Mouse (Mus musculus) retina, adult 2 months (tissue): ENCODE data around the gene Tuft1.

Experiments
- DNase-seq: peaks from one replicate; pipeline ENCODE4 v3.0.0-alpha.2; 2012; ENCODE audit warnings: low read depth, low spot score

Gene Tuft1

DNA sequence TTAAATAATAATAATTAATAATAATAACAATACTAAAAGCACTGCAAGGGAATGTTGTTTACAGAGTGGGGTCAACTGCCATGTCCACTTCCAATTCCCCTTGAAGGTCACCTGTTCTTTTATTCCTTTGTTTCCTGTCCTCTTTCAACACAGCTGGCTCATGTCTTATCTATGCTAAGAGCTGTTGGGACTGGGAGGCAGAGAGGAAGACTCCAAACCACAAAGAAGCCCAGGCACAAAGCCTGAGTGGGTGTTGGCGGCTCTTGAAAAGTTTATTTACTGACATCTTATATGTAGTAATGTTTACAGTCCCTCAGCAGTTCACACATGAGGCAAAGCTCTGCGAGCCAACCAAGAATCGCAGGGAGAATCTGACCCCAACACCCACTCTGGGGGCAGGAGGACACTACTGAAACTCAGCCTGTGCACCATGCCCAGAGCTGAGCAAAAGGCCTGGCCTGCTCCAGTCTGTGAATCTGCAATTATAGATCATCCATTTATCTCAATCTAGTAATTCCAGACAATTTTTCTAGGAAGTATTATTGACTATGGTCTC, 61.4 kb downstream of the Tuft1 start:
- DNase-seq = no peak

DNA sequence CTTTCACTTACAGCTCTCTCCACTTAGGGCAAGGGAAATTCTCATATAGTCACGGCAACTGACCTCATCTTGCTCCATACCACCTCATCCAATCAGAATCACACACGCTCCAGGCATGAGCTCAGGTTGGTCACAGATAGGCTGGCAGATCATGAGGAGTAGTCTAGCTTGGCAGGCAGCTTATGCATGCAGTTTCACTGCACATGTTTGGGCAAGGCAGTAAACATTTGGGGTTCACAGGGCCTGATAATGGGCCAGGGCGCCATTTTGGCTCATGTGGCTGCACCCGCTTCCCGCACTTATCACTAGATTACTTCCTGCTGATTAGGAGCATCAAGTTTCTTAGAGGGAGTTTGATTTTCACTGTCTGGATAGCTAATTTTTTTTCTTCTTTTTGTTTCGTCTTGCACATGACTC, 62.8 kb downstream of the Tuft1 start:
- DNase-seq = no peak

DNA sequence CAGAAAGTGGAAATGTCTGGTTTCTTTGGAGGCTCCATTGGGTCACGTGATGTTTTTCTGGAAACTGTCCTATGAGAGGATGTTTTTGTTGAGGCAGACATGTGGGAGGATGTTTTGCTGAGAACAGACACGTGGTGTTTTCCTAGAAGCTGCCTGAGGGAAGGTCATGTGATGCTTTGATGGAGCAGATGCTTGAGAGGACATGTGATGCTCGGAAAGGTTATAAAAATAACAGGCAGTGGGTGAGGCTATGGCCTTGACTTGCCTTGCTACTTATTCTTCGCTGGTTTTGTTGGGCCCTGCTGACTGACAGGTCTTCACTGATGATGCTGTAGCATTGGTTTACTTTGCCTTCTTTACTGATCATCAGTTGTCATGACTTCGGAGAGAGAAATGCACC, 67.6 kb downstream of the Tuft1 start:
- DNase-seq = no peak

DNA sequence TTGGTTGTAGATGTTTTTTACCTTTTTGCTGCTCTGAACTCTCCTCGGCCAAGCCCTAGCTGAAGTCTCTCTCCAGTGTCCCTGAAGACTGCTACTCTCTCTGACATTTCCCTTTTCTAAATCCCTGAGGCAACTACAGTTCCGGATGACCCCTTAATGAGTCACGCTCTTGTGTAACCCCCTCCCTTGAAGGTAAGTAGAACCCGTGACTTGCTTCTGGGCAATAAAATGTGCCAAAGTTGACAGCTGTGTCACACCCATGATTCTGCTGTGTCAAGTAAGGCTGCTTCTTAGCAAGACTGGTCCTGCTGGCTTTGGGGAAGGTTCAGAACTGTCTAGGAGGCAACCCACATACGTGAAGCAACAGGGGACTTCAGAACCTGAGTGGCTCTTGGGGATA, 70.7 kb downstream of the Tuft1 start:
- DNase-seq = no peak

DNA sequence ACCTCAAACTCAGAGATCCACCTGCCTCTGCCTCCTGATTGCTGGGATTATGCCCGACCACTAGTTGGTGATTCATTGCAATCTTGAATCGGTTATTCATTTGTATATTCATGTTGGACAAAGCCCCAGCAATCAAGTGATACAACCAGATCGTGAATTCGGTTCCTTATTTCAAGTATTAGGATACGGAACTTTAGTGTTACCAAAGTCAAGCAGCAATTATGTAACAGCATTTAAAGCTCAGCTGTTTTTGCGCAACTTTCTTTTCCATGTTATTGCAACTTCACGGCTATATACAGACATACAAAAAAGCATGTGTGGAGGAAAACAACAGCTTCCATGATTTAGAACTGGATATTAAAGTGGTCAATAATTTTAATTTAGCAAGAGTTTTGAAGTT, 75.7 kb downstream of the Tuft1 start:
- no peak for DNase-seq

DNA sequence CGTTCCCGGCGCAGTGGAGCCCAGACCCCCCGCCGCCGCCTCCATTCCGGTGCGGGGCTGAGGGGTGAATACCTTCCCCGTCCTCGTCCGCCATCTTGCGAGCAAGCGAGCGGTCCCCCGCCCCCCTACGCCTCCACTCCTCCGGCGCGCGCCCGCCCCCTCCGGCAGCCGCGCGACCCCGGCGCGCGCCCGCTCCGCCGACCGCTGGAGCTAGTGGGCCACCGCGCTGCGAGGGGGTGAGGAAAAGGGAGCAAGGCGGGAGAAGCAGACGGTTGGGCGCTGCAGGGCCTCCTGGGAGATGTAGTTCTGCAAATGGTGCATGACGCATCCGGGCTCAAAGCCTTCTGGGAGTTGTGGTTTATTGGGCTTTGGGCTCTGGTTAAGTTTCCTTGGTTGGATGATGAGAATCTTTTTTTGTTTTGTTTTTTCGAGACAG, 76.2 kb downstream of the Tuft1 start, which contains the start of gene Snx27:
Snx27 (minus strand) TSS at position 261 of the 436 bp plus-strand sequence.
- DNase-seq = peak; percentile 73

DNA sequence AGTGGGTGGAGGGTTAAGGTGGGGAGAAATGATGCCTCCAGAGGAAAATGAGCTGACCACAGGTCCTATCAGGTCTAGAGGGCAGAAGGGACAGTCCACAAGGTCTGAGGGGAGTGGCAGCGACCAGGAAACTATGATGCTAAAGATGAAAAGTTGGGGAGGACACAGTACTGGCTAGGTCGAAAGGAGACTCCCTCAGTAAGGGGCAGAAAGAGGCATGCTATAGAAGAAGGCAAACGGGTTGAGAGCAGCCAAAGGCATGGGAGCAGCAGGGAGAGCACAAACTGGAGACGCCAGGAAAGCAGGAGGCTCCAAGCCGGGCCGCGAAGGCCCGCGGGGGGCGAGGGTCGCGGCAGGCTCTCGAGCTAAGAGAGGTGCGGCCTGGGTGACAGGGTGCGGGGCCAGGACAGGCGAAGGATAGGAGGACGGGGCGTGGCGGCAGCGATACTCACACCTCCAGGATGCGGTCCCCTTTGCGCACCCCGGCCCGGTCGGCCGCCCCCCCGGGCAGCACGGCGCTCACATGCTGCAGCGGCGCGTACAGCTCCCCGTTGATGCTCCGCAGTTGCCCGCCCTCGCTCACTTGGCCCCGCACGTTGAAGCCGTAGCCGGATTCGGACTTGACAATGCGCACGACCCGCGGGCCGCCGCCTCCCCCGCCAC, 76.7 kb downstream of the Tuft1 start:
- DNase-seq = no peak

DNA sequence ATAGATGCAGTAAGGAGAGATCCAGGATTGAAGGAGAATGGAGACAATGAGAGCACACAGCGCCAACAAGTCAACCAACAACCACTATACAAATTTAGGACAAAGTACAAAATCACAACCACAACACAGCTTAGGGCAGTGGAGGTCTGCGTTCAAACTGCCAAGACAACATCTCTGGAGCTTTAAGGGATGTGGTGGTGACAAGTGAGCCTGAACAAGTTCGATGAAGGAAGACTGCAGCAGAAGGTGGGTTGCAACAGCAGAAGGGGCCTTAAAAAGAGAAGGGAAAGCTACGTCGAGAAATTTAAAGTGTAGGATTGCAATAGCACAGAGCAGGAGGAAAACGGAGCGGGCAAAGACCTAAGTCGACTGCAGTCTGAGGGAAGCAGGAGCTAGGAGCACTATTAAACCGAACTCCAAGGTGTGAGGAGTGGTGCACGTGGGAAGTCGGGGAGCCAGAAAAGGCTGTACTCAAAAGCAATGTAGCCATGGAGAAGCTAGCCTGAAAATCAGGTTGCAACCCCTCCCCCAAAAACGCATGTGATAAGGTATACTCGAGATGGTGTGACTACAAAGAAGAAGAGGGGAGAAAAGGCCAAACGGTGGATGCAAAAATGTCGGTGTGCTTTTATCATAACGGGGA, 77.4 kb downstream of the Tuft1 start:
- DNase-seq = no peak

DNA sequence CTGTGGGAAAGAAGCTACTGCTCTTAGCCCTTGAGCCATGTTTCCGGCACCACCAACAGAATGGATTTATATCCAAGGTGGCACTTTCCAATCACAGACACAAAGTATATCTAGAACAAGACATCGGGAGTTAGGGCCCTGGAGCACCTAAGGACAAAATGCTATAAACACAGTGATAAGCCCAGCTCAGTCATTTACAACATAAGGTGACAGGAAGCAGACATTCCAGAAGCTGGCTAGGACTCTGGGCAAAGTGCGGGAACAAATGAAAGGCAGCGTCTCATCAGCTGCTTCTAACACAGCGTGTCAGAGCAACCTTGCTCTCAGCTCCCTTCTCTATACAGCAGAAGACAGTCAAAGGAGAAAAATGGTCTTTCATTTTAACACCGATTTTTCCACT, 84.2 kb downstream of the Tuft1 start:
- no peak for DNase-seq

DNA sequence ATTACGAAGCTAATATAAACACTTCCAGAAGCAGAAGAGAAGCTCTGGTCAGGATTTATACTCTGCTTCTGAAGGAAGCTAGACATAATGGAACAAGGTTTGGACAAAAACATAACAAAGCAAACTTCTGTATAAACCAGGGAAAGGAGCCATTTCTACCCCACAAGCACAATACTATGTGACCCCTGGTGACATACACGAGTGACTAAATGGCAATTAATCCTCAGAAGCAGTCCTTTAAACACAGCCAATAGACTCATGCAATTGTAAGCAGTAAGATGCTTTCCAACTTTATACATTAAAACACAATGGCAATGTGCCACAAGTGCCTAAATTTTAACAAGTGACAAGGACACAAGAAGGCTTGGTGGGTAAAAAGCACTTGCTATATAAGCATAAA, 91.4 kb downstream of the Tuft1 start:
- no peak for DNase-seq

DNA sequence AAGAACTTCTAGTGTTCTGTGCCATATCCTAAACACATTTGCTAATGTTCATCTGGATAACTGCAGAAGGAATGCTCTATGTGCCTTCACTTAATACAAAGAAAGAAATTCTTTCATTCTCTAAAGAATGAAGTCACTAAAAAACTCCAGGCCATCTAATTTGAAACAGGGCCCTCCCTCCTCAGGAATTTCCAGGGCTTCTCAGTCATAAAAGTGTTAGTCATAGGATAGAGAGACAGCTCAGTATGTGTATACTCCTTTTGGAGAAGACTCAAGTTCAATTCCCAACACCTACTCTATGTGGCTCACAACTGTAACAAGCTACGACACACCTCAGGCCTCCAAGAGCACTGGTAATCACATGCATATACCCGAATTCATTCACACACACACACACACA, 93.1 kb downstream of the Tuft1 start:
- no peak for DNase-seq

DNA sequence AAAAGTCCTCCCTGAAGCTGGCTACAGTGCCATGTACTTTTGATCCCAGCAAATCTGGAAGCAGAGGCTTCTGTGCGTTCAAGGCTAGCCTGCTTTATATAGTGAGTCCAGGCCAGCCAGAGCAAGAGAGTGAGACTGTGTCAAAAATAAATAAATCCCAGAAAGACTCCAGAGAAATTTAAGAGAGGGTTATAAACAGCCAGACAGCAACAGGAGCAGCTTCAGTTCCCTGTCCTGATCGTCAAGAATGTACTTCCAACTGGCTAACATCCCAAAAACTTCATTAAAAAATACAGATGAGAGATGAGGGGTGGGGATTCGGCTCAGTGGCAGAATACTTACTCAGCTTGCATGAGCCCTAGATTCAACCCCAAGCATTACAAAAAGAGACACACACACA, 93.5 kb downstream of the Tuft1 start:
- no peak for DNase-seq

DNA sequence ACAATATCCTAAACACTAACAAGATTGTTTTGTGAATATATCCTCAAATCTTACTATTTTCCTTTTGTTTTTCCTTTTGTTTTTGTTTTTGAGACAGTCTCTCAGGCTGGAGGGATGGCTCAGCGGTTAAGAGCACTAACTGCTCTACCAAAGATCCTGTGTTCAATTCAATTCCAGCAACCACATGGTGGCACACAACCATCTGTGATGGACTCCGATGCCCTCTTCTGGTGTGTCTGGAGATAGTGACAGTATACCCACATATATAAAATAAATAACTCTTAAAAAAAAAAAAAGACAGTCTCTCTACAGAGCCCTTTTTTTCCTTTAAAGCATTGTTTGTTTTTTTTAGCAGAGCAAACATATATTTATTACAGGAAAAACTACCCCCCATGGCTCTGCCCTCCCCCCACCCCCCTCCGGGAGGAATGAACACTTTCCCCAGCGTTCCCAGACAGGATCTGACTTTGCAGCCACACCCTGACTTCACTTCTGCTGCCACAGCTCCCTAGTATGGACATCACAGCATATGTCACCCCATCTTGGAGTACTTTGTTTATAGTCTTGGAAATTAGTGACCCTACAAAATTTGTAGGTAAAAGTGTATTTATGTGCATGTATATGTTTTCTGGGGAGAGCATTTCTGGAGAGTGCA, 94.2 kb downstream of the Tuft1 start:
- DNase-seq = no peak

DNA sequence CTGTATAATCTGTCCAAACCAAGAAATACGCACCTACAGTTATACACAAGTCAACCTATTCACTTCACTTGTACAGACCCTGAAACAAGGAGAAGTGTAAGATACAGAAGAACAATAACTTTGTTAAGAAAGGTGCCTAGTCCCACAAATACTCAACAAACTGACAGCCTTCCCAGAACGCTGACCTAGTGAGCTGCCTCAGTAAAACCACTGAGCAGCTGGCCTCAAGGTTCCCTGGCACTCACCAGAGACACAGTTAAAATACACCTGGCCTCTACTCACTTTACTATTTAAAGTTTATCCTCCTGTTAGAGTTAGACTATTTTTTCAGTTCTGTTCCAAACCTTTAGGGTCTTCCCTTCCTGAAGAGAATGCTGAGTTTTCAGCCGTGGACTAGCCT, 95.5 kb downstream of the Tuft1 start:
- DNase-seq = no peak
